Mouse (Mus musculus): ENCODE results near the gene Mgat4b. TPM values are rescaled to one million over a fixed set of nuclear protein-coding genes. Genes with fewer than 3 reads are reported as not detected.

The Mgat4b gene
- polyA plus RNA-seq, 1 experiment from 2014 or later = 31.2 TPM

DNA sequence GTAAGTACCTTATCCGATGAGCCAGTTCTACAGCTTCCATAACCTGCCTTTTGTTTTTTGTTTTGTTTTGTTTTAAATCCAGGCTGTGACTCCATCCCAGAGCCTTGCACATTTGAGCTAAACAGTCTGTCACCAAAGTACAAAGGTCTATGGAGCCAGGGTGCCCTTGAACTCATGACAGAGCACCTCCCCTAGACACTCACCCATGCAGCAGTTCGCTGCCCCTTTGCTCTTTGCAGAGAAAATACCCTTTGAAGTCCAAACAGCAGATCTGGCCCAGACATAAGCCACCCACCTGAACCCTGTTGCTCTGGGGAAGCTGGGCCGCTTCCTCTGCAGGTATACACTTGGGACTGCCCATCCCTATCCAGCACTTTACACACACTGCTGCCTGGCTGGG lies 9.1 kb upstream of the Mgat4b start:
- H3K9ac ChIP-seq (replicated peaks) = no peak overlapping the region
- no peak overlapping the region for H3K4me2 ChIP-seq
- H3K4me3 ChIP-seq (replicated peaks) = no peak overlapping the region
- H3K27ac ChIP-seq = no peak overlapping the region
- H3K4me1 ChIP-seq (replicated peaks) = no peaks in the 10 kb centered on the region
- no peak for ATAC-seq (ENCODE audit: insufficient number of reproducible peaks, insufficient read depth, low FRiP score, low TSS enrichment, low read depth)
- H3K36me3 ChIP-seq = peaks cover 93% of the 10 kb centered on the region
- 93% methylated on average over 3 of the region's 3 CpGs for WGBS
- H3K27me3 ChIP-seq = no peaks in the 10 kb centered on the region
- no peaks in the 10 kb centered on the region for H3K9me3 ChIP-seq

DNA sequence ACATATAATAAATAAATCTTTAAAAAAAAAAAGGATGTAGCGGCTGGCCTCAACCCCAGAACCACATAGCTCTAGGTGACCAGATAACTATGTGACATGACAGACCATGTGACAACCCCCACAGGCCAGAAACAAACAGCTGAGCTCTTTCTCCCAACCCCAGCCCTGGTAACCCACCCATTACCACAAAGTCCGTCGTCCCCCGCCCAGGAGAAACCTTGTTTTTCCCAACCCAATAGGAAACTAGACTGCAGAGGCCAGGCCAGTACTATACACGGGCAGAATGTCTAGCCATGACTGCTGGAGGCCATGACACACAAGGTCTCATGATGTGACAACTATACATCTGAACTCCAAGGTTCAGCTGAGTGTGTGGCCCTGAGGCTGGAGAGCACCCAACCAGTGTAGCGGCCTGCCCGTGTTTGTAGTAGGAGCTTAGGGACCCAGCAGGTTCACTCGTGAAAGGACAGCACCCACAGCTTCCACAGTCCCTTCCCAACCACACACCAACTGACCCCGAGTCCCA lies 7.3 kb upstream of the Mgat4b start:
- no peaks in the 10 kb centered on the region for H3K4me1 ChIP-seq (replicated peaks)
- ATAC-seq (ENCODE audit: insufficient number of reproducible peaks, insufficient read depth, low FRiP score, low TSS enrichment, low read depth) = no peak; the same call in 1 of the 2 replicates
- H3K4me2 ChIP-seq = no peak overlapping the region
- peaks cover 95% of the 10 kb centered on the region for H3K36me3 ChIP-seq
- no peak overlapping the region for H3K4me3 ChIP-seq (replicated peaks)
- no peak overlapping the region for H3K9ac ChIP-seq (replicated peaks)
- H3K27me3 ChIP-seq = no peaks in the 10 kb centered on the region
- no peaks in the 10 kb centered on the region for H3K9me3 ChIP-seq
- H3K27ac ChIP-seq = no peak overlapping the region
- WGBS = 89% methylated on average over 9 of the region's 9 CpGs

DNA sequence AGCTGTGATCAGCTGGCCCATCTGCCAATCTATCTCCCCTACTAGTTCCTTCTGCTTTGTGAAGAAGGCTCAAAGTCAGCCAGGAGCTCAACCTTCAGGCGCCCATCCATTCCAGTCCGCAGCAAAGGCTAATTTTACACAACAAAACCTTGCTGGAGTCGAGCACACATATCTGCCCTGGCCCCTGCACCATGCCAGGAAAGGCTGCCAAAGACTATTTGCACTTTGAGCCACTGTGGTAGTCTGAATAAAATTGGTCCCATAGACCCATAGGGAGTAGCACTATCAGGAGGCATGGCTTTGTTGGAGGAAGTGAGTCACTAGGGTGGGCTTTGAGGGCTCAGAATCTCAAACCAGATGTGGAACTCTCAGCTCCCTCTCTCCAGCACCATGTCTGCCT lies 5.3 kb upstream of the Mgat4b start:
- H3K4me2 ChIP-seq = no peak overlapping the region
- peaks cover 7% of the 10 kb centered on the region for H3K4me1 ChIP-seq (replicated peaks)
- no peaks in the 10 kb centered on the region for H3K27me3 ChIP-seq

DNA sequence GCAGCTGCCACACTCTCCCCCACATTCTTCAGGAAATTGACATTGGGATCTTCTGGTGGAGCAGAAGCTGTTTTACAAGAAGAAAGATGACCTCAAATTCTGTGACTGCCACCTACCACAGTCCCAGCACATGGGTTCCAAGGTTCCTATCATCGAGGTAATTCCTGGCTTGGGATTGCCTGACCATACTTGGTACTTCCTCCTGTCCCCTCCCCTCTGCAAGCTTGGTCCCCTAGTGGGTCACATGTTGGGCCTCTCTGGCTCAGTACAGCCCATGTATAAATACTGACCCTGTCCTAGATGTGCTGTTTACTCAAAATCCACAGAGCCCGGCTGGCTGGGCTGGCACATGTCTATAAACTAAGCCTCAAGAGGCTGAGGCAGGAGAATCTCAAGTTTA lies 4.7 kb upstream of the Mgat4b start:
- no peaks in the 10 kb centered on the region for H3K27me3 ChIP-seq
- H3K36me3 ChIP-seq = peaks cover 70% of the 10 kb centered on the region
- peaks cover 9% of the 10 kb centered on the region for H3K4me1 ChIP-seq (replicated peaks)
- H3K9me3 ChIP-seq = no peaks in the 10 kb centered on the region
- no peak overlapping the region for H3K4me2 ChIP-seq
- H3K9ac ChIP-seq (replicated peaks) = no peak overlapping the region
- H3K27ac ChIP-seq = no peak overlapping the region
- ATAC-seq (ENCODE audit: insufficient number of reproducible peaks, insufficient read depth, low FRiP score, low TSS enrichment, low read depth) = no peak
- 74% methylated on average over 2 of the region's 2 CpGs for WGBS
- no peak overlapping the region for H3K4me3 ChIP-seq (replicated peaks)

More for the DNA sequence above, 5.3 kb upstream of the Mgat4b start:
- peaks cover 76% of the 10 kb centered on the region for H3K36me3 ChIP-seq
- 91% methylated on average over 3 of the region's 3 CpGs for WGBS
- H3K9me3 ChIP-seq = no peaks in the 10 kb centered on the region
- no peak overlapping the region for H3K27ac ChIP-seq
- H3K4me3 ChIP-seq (replicated peaks) = no peak overlapping the region
- no peak for ATAC-seq (ENCODE audit: insufficient number of reproducible peaks, insufficient read depth, low FRiP score, low TSS enrichment, low read depth)
- no peak overlapping the region for H3K9ac ChIP-seq (replicated peaks)

DNA sequence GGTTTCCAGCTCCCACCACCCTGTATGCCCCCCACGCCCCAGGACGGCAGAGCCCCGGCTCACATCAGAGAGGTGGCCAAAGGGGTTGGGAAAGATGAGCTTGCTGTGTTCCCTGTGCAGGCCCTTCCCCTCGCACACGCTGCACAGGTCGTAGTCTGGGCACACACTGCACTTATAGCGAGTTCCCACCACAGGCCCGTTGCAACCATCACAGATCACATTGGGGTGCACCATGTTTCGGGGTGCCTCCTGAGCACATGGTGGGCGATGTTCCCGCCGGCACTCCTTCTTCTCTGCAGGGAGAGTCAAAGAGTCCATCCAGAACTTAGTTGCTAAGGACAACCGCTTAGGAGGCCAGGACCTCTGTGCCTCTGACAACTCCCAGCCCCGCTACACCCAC lies 3.3 kb upstream of the Mgat4b start:
- Histone ChIP-seq H3K27ac (no peak overlapping the region), H3K36me3 (peaks cover 57% of the 10 kb centered on the region), H3K9me3 (no peaks in the 10 kb centered on the region), H3K27me3 (no peaks in the 10 kb centered on the region), H3K9ac (replicated peaks) (no peak overlapping the region), H3K4me3 (replicated peaks) (no peak overlapping the region), H3K4me1 (replicated peaks) (peaks cover 10% of the 10 kb centered on the region), H3K4me2 (no peak overlapping the region)
- ATAC-seq (ENCODE audit: insufficient number of reproducible peaks, insufficient read depth, low FRiP score, low TSS enrichment, low read depth) = no peak
- 95% methylated on average over 14 of the region's 14 CpGs for WGBS

DNA sequence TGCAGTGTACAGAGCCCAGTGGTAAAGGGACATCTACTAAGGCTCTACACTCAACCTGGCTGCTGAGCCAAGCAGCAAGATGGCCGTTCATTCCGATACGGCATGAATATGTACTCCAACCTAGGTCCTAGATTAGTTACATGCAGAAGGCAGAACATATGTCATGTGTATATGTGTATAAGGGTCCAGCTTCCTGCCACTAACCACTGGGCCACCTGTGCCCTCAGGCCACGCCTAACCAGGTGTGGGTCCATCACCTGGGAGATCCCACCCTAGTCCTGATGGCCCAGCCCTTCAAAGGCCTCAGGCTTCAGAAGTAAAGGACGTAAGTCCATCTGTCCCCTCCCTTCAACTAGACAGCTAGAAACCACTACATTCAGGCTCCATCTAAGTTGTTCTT lies 2.7 kb upstream of the Mgat4b start:
- Histone ChIP-seq H3K27me3 (no peaks in the 10 kb centered on the region), H3K4me2 (no peak overlapping the region), H3K4me1 (replicated peaks) (peaks cover 10% of the 10 kb centered on the region), H3K36me3 (peaks cover 50% of the 10 kb centered on the region), H3K9me3 (no peaks in the 10 kb centered on the region), H3K4me3 (replicated peaks) (no peak overlapping the region), H3K9ac (replicated peaks) (no peak overlapping the region), H3K27ac (no peak overlapping the region)
- 92% methylated on average over 5 of the region's 5 CpGs for WGBS
- ATAC-seq (ENCODE audit: insufficient number of reproducible peaks, insufficient read depth, low FRiP score, low TSS enrichment, low read depth) = no peak

DNA sequence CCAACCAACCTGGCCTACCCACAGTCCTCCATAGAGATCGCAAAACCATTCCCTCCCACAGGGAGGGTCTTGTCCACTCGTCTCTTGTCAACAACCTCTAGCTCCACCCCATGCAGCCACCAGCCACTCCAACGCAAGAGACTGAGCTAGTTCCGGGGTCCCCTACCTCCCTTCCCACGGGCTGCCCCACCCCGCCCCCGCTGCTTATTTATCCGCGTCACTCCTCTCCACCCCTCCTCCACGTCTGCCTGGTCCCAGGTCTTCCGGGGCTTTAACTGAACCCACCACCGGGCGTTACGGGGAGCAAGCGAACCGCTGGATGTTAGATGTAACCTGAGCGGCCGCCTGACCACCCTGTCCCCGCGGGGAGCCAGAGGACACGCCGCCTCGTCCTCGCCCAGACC lies 587 bp upstream of the Mgat4b start:
- Histone ChIP-seq H3K27ac (peak overlapping the region; percentile 96), H3K4me2 (peak overlapping the region; percentile 63), H3K4me1 (replicated peaks) (peaks cover 10% of the 10 kb centered on the region), H3K36me3 (peaks cover 31% of the 10 kb centered on the region), H3K9me3 (no peaks in the 10 kb centered on the region), H3K4me3 (replicated peaks) (peak overlapping the region; percentile 94), H3K27me3 (no peaks in the 10 kb centered on the region), H3K9ac (replicated peaks) (peak overlapping the region; percentile 90)
- peak; percentile 93 for ATAC-seq (ENCODE audit: insufficient number of reproducible peaks, insufficient read depth, low FRiP score, low TSS enrichment, low read depth)
- under 1% methylated on average over 24 of the region's 24 CpGs for WGBS

DNA sequence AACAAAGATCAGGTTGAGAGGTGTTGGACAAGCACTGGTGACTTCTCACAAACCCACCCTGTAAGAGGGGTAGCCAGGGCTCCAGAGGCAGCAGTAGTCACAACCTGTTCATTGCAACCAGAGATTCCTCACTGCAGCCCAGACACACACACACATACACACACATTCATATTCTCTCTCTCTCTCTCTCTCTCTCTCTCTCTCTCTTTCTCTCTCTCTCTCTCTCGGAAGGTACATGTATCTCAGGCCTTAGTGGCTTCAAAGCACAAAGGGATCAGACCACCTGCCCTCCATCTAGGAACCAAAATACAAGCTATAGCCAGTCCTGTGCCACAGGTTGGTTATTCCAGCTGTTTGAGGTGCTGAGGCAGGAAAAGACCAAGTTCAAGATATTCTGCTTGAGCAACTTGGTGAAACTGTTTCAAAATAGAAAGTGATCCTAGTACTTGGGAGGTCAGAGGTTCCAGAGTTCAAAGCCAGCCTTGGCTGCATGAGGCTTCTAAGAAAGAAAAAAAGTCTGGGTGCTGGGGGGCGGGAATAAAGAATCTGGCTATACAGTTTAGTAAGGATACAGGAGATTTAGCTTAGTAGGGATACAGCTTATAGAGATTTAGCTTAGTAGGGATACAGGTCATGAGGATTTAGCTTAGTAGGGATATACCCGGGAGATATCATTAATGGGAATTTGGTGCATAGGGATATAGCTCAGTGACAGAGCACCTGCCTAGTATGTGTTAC lies 801 bp downstream of the Mgat4b start:
- H3K4me3 ChIP-seq (replicated peaks) = peak overlapping the region; percentile 94

DNA sequence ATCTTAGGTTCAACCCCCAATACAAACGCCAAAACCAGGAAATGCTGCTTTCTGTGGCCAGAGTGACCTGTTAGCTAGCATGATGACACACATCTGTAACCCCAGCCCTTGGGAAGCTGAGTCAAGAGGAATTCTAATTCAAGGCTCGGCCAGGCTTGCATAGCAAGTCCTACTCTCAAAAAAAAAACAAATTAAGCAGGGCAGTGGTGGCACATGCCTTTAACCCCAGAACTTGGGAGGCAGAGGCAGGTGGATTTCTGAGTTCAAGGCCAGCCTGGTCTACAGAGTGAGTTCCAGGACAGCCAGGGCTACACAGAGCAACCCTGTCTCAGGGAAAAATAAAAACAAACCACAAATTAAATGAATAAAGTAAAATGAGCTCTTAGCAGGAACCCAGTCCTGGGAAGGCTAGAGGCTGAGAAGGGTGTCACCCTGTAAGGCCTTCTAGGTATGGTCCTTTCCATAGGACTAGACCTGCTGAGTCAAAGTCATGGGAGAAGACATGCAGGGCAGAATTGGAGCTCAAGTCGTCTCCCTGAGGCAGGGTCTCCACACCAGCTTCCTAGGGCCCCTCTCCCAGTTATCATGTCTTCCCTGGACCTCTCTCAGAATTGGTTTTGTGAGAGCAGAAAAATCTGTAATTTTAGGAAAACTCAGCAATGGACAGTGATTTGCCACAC lies 1.5 kb downstream of the Mgat4b start:
- ATAC-seq (ENCODE audit: insufficient number of reproducible peaks, insufficient read depth, low FRiP score, low TSS enrichment, low read depth) = no peak
- Histone ChIP-seq H3K9me3 (no peaks in the 10 kb centered on the region), H3K4me1 (replicated peaks) (peaks cover 29% of the 10 kb centered on the region), H3K4me2 (no peak overlapping the region), H3K9ac (replicated peaks) (no peak overlapping the region), H3K4me3 (replicated peaks) (no peak overlapping the region), H3K36me3 (peaks cover 10% of the 10 kb centered on the region), H3K27me3 (no peaks in the 10 kb centered on the region), H3K27ac (no peak overlapping the region)
- 75% methylated on average over 3 of the region's 3 CpGs for WGBS

More for the DNA sequence above, 801 bp downstream of the Mgat4b start:
- Histone ChIP-seq H3K27ac (peak overlapping the region; percentile 96; the same call in 1 of the 2 replicates), H3K4me1 (replicated peaks) (peaks cover 24% of the 10 kb centered on the region), H3K36me3 (peaks cover 17% of the 10 kb centered on the region), H3K9me3 (no peaks in the 10 kb centered on the region), H3K27me3 (no peaks in the 10 kb centered on the region), H3K4me2 (peak overlapping the region; percentile 63), H3K9ac (replicated peaks) (no peak overlapping the region)
- no peak for ATAC-seq (ENCODE audit: insufficient number of reproducible peaks, insufficient read depth, low FRiP score, low TSS enrichment, low read depth)
- 91% methylated on average over 3 of the region's 3 CpGs for WGBS

DNA sequence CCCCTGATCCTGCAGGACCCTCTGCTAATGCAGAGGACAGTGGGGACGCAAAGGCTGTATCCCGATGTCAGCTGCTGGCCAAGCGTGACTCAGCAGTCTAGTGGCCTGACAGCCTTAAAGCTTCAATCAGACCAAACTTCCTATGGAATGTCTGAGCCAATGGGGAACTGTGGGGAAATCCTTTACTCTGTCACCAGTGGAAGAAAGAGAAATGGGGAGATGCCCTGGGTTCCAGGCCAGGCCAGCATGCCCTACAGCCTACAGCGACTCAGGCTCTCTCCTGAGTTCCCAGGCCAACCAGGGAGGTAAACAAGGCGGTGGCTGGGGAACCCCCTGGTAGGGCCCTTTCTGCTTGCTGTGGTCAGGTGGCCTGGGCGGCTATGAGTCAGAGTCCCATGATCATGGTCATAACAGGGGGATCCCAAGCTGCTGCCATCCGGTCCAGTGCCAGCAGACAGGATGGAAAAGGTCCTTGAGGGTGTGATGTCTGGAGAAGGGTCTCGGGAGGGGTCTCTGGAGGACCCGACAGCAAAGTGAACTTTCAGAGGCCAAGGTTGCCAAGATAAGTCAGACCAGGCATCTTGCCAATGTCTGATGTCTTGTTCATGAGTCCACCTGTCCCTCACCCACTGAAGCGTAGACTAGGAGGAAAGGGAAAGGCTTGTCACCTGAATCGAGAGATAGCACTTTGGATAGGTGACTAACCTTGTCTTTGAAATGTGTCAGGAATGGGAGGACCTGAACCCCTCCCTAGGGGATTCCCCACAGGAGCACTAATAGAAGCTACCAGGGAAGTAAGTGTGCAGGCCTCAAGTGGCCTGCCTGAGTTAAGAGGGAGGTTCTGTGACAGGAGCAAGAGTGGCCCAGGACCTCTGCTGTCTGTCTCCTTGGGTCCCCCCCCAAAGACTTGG lies 2.4 kb downstream of the Mgat4b start:
- Histone ChIP-seq H3K9ac (replicated peaks) (no peak overlapping the region), H3K36me3 (peaks cover 1% of the 10 kb centered on the region; the same call in 1 of the 2 replicates), H3K9me3 (no peaks in the 10 kb centered on the region), H3K27ac (no peak overlapping the region), H3K27me3 (no peaks in the 10 kb centered on the region), H3K4me3 (replicated peaks) (no peak overlapping the region), H3K4me2 (no peak overlapping the region), H3K4me1 (replicated peaks) (peaks cover 35% of the 10 kb centered on the region)
- WGBS = 71% methylated on average over 11 of the region's 11 CpGs
- ATAC-seq (ENCODE audit: insufficient number of reproducible peaks, insufficient read depth, low FRiP score, low TSS enrichment, low read depth) = no peak

DNA sequence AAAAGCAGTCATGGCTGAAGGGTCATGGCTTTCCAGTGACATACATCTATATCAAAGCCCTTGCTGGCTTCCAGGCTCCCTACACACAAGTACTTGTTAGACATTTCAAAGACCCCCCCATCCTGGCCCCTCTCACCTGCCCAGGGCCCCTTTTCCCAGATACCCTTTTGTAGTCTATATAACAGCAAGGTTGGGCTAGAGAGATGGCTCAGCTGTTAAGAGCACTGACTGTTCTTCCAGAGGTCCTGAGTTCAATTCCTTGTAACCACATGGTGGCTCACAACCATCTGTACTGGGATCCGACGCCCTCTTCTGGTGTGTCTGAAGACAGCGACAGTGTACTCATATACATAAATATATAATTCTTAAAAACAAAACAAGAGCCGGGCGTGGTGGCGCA lies 3.9 kb downstream of the Mgat4b start:
- no peak for ATAC-seq (ENCODE audit: insufficient number of reproducible peaks, insufficient read depth, low FRiP score, low TSS enrichment, low read depth)
- H3K27ac ChIP-seq = no peak overlapping the region
- H3K4me3 ChIP-seq (replicated peaks) = no peak overlapping the region
- H3K4me1 ChIP-seq (replicated peaks) = peaks cover 34% of the 10 kb centered on the region
- H3K9me3 ChIP-seq = no peaks in the 10 kb centered on the region
- 90% methylated on average over 6 of the region's 6 CpGs for WGBS
- H3K27me3 ChIP-seq = no peaks in the 10 kb centered on the region
- H3K9ac ChIP-seq (replicated peaks) = no peak overlapping the region
- no peak overlapping the region for H3K4me2 ChIP-seq
- no peaks in the 10 kb centered on the region for H3K36me3 ChIP-seq
